Mouse (Mus musculus): ENCODE measurements around the gene Gpc4. TPM values are rescaled to one million over a fixed set of nuclear protein-coding genes. Genes with fewer than 3 reads are reported as not detected.
A peak's percentile ranks its signal among the peaks of the same experiment; 100 is the strongest.

Gene Gpc4
- polyA plus RNA-seq, 1 experiment from 2014 or later: 12.9 TPM

- Histone ChIP-seq H3K4me2 (peak overlapping the region; percentile 88), H3K36me3 (no peaks in the 10 kb centered on the region), H3K9me3 (no peaks in the 10 kb centered on the region), H3K4me1 (replicated peaks) (no peaks in the 10 kb centered on the region; the same call in 1 of the 2 replicates), H3K27ac (replicated peaks) (no peak overlapping the region), H3K4me3 (peak overlapping the region; percentile 49), H3K9ac (peak overlapping the region; percentile 41; the same call in 1 of the 2 replicates), H3K27me3 (0 out of 2 replicates have a peak, but pooled peaks cover 6% of the 10 kb centered on the region)
- no peak; the same call in 1 of the 2 replicates for ATAC-seq (ENCODE audit: low FRiP score, low read depth)
- 21% methylated on average over 31 of the region's 44 CpGs for WGBS
Measured at GRCm38 (mm10) chrX:52164134-52164737, 816 bp downstream of the Gpc4 start.

- Histone ChIP-seq H3K27me3 (0 out of 2 replicates have a peak, but pooled peaks cover 6% of the 10 kb centered on the region), H3K4me2 (peak overlapping the region; percentile 88), H3K4me1 (replicated peaks) (no peaks in the 10 kb centered on the region; the same call in 1 of the 2 replicates), H3K36me3 (no peaks in the 10 kb centered on the region), H3K4me3 (peak overlapping the region; percentile 49), H3K9ac (no peak overlapping the region), H3K27ac (replicated peaks) (no peak overlapping the region), H3K9me3 (no peaks in the 10 kb centered on the region)
- 24% methylated on average over 25 of the region's 25 CpGs for WGBS
- ATAC-seq (ENCODE audit: low FRiP score, low read depth): no peak
Measured at GRCm38 (mm10) chrX:52163418-52164133, 1.5 kb downstream of the Gpc4 start.

- 35% methylated on average over 6 of the region's 6 CpGs for WGBS
- ATAC-seq (ENCODE audit: low FRiP score, low read depth): no peak
- peak overlapping the region; percentile 88 for H3K4me2 ChIP-seq
- H3K4me1 ChIP-seq (replicated peaks): no peaks in the 10 kb centered on the region; the same call in 1 of the 2 replicates
- H3K27me3 ChIP-seq: 0 out of 2 replicates have a peak, but pooled peaks cover 6% of the 10 kb centered on the region
- H3K27ac ChIP-seq (replicated peaks): no peak overlapping the region
- H3K9ac ChIP-seq: no peak overlapping the region
- peak overlapping the region; percentile 49 for H3K4me3 ChIP-seq
- no peaks in the 10 kb centered on the region for H3K9me3 ChIP-seq
- no peaks in the 10 kb centered on the region for H3K36me3 ChIP-seq
Measured at GRCm38 (mm10) chrX:52162756-52163155, 2.3 kb downstream of the Gpc4 start.

GRCm38 (mm10) chrX:52162206-52162605 is 2.8 kb downstream of the Gpc4 start:
- Histone ChIP-seq H3K4me1 (replicated peaks) (no peaks in the 10 kb centered on the region; the same call in 1 of the 2 replicates), H3K4me2 (0 out of 2 replicates have a peak overlapping the region, but pooled peaks have one; percentile 88), H3K27me3 (0 out of 2 replicates have a peak, but pooled peaks cover 6% of the 10 kb centered on the region), H3K9me3 (no peaks in the 10 kb centered on the region), H3K27ac (replicated peaks) (no peak overlapping the region), H3K9ac (no peak overlapping the region), H3K4me3 (no peak overlapping the region), H3K36me3 (no peaks in the 10 kb centered on the region)
- no peak for ATAC-seq (ENCODE audit: low FRiP score, low read depth)
- 50% methylated on average over 1 of the region's 1 CpGs for WGBS

GRCm38 (mm10) chrX:52159621-52160020 is 5.4 kb downstream of the Gpc4 start:
- H3K27ac ChIP-seq (replicated peaks): no peak overlapping the region
- WGBS: 84% methylated on average over 5 of the region's 5 CpGs
- H3K4me3 ChIP-seq: no peak overlapping the region

GRCm38 (mm10) chrX:52155408-52155953 is 9.6 kb downstream of the Gpc4 start:
- H3K4me3 ChIP-seq: no peak overlapping the region
- ATAC-seq (ENCODE audit: low FRiP score, low read depth): no peak
- 92% methylated on average over 7 of the region's 7 CpGs for WGBS

More at GRCm38 (mm10) chrX:52159621-52160020, 5.4 kb downstream of the Gpc4 start:
- Histone ChIP-seq H3K27me3 (0 out of 2 replicates have a peak, but pooled peaks cover 4% of the 10 kb centered on the region), H3K9me3 (no peaks in the 10 kb centered on the region), H3K9ac (no peak overlapping the region), H3K36me3 (no peaks in the 10 kb centered on the region), H3K4me2 (no peak overlapping the region), H3K4me1 (replicated peaks) (no peaks in the 10 kb centered on the region; the same call in 1 of the 2 replicates)
- no peak for ATAC-seq (ENCODE audit: low FRiP score, low read depth)

GRCm38 (mm10) chrX:52154821-52155220 is 10.2 kb downstream of the Gpc4 start:
- Histone ChIP-seq H3K9ac (no peak overlapping the region), H3K36me3 (no peaks in the 10 kb centered on the region), H3K9me3 (no peaks in the 10 kb centered on the region), H3K4me1 (replicated peaks) (no peaks in the 10 kb centered on the region), H3K27me3 (no peaks in the 10 kb centered on the region), H3K4me2 (no peak overlapping the region), H3K27ac (replicated peaks) (no peak overlapping the region), H3K4me3 (no peak overlapping the region)
- ATAC-seq (ENCODE audit: low FRiP score, low read depth): no peak
- WGBS: 94% methylated on average over 4 of the region's 4 CpGs

More at GRCm38 (mm10) chrX:52155408-52155953, 9.6 kb downstream of the Gpc4 start:
- H3K4me2 ChIP-seq: no peak overlapping the region
- H3K27ac ChIP-seq (replicated peaks): no peak overlapping the region
- no peaks in the 10 kb centered on the region for H3K4me1 ChIP-seq (replicated peaks)
- H3K36me3 ChIP-seq: no peaks in the 10 kb centered on the region
- H3K27me3 ChIP-seq: no peaks in the 10 kb centered on the region
- no peak overlapping the region for H3K9ac ChIP-seq
- no peaks in the 10 kb centered on the region for H3K9me3 ChIP-seq

GRCm38 (mm10) chrX:52153451-52153850 is 11.6 kb downstream of the Gpc4 start:
- H3K9ac ChIP-seq: no peak overlapping the region
- no peak overlapping the region for H3K4me3 ChIP-seq
- H3K36me3 ChIP-seq: no peaks in the 10 kb centered on the region
- H3K4me1 ChIP-seq (replicated peaks): no peaks in the 10 kb centered on the region
- no peak overlapping the region for H3K4me2 ChIP-seq
- 71% methylated on average over 4 of the region's 4 CpGs for WGBS
- ATAC-seq (ENCODE audit: low FRiP score, low read depth): no peak
- H3K9me3 ChIP-seq: no peaks in the 10 kb centered on the region
- H3K27me3 ChIP-seq: no peaks in the 10 kb centered on the region
- no peak overlapping the region for H3K27ac ChIP-seq (replicated peaks)

- H3K27ac ChIP-seq (replicated peaks): no peak overlapping the region
- H3K4me2 ChIP-seq: no peak overlapping the region
- no peaks in the 10 kb centered on the region for H3K27me3 ChIP-seq
- H3K36me3 ChIP-seq: no peaks in the 10 kb centered on the region
- 83% methylated on average over 5 of the region's 5 CpGs for WGBS
- no peaks in the 10 kb centered on the region for H3K9me3 ChIP-seq
- H3K4me1 ChIP-seq (replicated peaks): no peaks in the 10 kb centered on the region
- ATAC-seq (ENCODE audit: low FRiP score, low read depth): no peak
- no peak overlapping the region for H3K9ac ChIP-seq
- no peak overlapping the region for H3K4me3 ChIP-seq
Measured at GRCm38 (mm10) chrX:52152961-52153360, 12.1 kb downstream of the Gpc4 start.

- 94% methylated on average over 5 of the region's 5 CpGs for WGBS
- Histone ChIP-seq H3K36me3 (no peaks in the 10 kb centered on the region), H3K4me1 (replicated peaks) (no peaks in the 10 kb centered on the region), H3K9me3 (no peaks in the 10 kb centered on the region), H3K9ac (no peak overlapping the region), H3K4me2 (no peak overlapping the region), H3K27ac (replicated peaks) (no peak overlapping the region), H3K27me3 (no peaks in the 10 kb centered on the region), H3K4me3 (no peak overlapping the region)
- ATAC-seq (ENCODE audit: low FRiP score, low read depth): no peak
Measured at GRCm38 (mm10) chrX:52151555-52151954, 13.5 kb downstream of the Gpc4 start.

- H3K4me1 ChIP-seq (replicated peaks): no peaks in the 10 kb centered on the region
- no peak overlapping the region for H3K4me2 ChIP-seq
- H3K27me3 ChIP-seq: no peaks in the 10 kb centered on the region
- no peak overlapping the region for H3K4me3 ChIP-seq
- no peaks in the 10 kb centered on the region for H3K9me3 ChIP-seq
- H3K36me3 ChIP-seq: no peaks in the 10 kb centered on the region
- no peak for ATAC-seq (ENCODE audit: low FRiP score, low read depth)
- 75% methylated on average over 7 of the region's 7 CpGs for WGBS
- no peak overlapping the region for H3K9ac ChIP-seq
- H3K27ac ChIP-seq (replicated peaks): no peak overlapping the region
Measured at GRCm38 (mm10) chrX:52151100-52151499, 14.0 kb downstream of the Gpc4 start.

- Histone ChIP-seq H3K9me3 (no peaks in the 10 kb centered on the region), H3K4me1 (replicated peaks) (no peaks in the 10 kb centered on the region), H3K9ac (no peak overlapping the region), H3K27me3 (no peaks in the 10 kb centered on the region), H3K36me3 (no peaks in the 10 kb centered on the region), H3K4me3 (no peak overlapping the region), H3K4me2 (no peak overlapping the region), H3K27ac (replicated peaks) (no peak overlapping the region)
- ATAC-seq (ENCODE audit: low FRiP score, low read depth): no peak
Measured at GRCm38 (mm10) chrX:52145563-52145962, 19.5 kb downstream of the Gpc4 start.

All from hindbrain, embryonic 15.5 days (tissue).